Mouse (Mus musculus) small intestine, adult 2 months (tissue): ENCODE results near the gene Wdr25. TPM values are rescaled to one million over a fixed set of nuclear protein-coding genes. Genes with fewer than 3 reads are reported as not detected.
A peak's percentile ranks its signal among the peaks of the same experiment; 100 is the strongest.

ENCODE experiments used
- H3K27ac ChIP-seq: fragments of 200-500 bp; 2 replicates; pipeline ENCODE4 v1.5.1; 2012; ENCODE audit warnings: low read depth, low read length, control low read depth, inconsistent platforms; ENCODE audit not compliant: insufficient read depth
- H3K27me3 ChIP-seq: fragments of 200-500 bp; 2 replicates; pipeline ENCODE4 v1.6.1; 2012; ENCODE audit warnings: mild to moderate bottlenecking, moderate library complexity, low read length, inconsistent platforms; ENCODE audit not compliant: control insufficient read depth, insufficient read depth
- H3K36me3 ChIP-seq: fragments of 200-500 bp; 2 replicates; pipeline ENCODE4 v1.6.1; 2012; ENCODE audit warnings: mild to moderate bottlenecking, low read length, control low read depth, inconsistent platforms; ENCODE audit not compliant: control insufficient read depth, insufficient read depth
- H3K4me1 ChIP-seq: fragments of 200-500 bp; 2 replicates; pipeline ENCODE4 v1.6.1; 2012; ENCODE audit warnings: low read length, inconsistent platforms, mixed read lengths; ENCODE audit not compliant: control insufficient read depth, insufficient read depth, insufficient read length
- H3K4me3 ChIP-seq: fragments of 200-500 bp; 2 replicates; pipeline ENCODE4 v1.5.1; 2012; ENCODE audit warnings: low read depth, mild to moderate bottlenecking, control low read depth, inconsistent platforms, low read length, moderate library complexity
- CTCF ChIP-seq: fragments of 200-500 bp; IDR thresholded peaks from 2 replicates; pipeline ENCODE4 v1.5.1; 2012; ENCODE audit warnings: low read depth, mild to moderate bottlenecking, control low read depth, inconsistent platforms, low read length, moderate library complexity, mixed read lengths; ENCODE audit not compliant: insufficient replicate concordance, insufficient read length; ENCODE audit errors: extremely low read depth
- POLR2A ChIP-seq: fragments of 200-500 bp; IDR thresholded peaks from 2 replicates; pipeline ENCODE4 v1.6.1; 2012; ENCODE audit warnings: low read depth, mild to moderate bottlenecking, control low read depth, inconsistent platforms, low read length, moderate library complexity
- WGBS: fragments of 180-500 bp; shearing (Covaris S2); methylation state at CpG from one replicate; pipeline ENCODE4 v1.1.7; 2018; 5-methylcytosine and 5-hydroxymethylcytosine counted together
- polyA plus RNA-seq: library from polyadenylated mRNA; depleted of rRNA; stranded (reverse); fragments of >200 nt; gene quantifications from 2 replicates; pipeline ENCODE4 v1.2.3, GENCODE M21; 2012

Gene Wdr25
- polyA plus RNA-seq, 1 experiment = 8.8 TPM

DNA sequence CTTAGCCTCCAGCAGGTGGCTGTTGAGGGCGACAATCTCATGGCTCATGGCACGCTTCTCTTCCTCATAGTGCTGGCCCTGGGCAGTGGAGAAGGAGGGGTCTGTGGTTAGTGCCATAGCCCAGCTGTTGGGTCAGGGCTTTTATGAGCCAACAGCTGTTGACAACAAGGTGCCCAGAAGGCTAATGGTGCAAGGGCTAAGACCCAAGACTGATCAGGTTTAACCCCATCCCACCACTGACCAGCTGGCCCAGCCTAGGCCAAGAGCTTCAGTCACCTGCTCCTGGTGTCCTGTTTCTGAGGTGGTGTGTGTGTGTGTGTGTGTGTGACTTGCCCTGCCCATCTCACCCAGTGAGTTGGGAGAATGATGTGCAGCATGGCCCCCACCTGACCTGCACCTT lies 143.6 kb downstream of the Wdr25 start:
- no peaks in the 10 kb centered on the region for H3K4me1 ChIP-seq
- WGBS = 73% methylated on average over 2 of the region's 2 CpGs
- H3K4me3 ChIP-seq = no peak overlapping the region
- no peak overlapping the region for H3K27ac ChIP-seq
- no peaks in the 10 kb centered on the region for H3K27me3 ChIP-seq
- no peaks in the 10 kb centered on the region for H3K36me3 ChIP-seq
- TF ChIP-seq CTCF (no peak), POLR2A (no peak)

DNA sequence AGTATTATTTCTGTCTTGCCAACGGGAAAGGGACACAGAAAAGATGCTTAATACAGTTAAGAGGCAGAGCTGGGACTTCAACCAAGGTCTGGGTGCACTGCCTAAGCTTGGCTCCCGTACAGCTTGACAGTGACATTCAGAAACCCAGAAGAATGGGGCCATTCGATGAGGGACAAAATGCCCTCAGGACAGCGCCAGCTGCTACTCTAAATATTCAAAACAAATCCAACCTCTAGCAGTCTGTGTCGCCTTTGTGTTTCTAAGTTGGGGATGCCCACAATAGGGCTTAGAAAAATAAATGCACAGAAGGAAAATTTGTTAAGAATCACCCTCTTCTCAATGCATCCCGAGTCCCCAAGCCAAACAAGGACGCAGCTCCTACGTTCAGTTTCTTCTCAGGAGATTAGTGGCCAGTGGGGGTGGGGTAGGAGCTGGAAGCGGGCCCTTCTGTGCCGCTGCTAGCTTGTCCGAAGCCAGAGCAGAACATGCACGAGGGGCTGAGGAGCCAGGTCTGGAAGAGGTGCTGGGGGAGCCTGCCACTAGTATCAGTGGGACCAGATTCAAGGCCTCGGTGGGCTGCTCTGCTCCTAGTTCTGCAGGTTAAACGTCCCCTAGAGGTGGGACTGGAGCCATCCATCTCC lies 144.9 kb downstream of the Wdr25 start:
- WGBS = 54% methylated on average over 14 of the region's 14 CpGs
- H3K4me1 ChIP-seq = no peaks in the 10 kb centered on the region

DNA sequence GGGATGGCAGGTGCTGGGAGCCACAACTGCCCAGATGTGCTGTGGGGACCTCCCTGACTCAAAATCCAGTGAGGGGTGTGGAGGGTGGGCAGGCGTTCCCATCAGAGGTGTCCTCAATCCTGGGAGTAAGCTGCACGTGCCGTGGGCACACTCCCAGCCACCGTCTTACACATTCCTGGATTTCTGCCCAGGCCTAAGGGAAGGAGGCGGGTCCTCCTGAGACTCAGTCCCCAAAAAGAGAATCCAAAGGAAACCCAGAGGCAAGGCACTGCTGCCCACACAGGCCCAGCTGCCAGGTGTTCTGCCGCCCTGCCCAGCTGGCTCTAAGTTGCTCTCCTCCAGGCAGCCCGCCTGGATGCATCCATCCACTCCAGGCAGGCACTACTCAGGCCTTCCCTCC lies 145.9 kb downstream of the Wdr25 start:
- 57% methylated on average over 7 of the region's 7 CpGs for WGBS
- Histone ChIP-seq H3K27ac (no peak overlapping the region), H3K27me3 (no peaks in the 10 kb centered on the region), H3K4me3 (no peak overlapping the region), H3K36me3 (no peaks in the 10 kb centered on the region), H3K4me1 (no peaks in the 10 kb centered on the region)
- TF ChIP-seq CTCF (no peak), POLR2A (no peak)

More for the DNA sequence above, 144.9 kb downstream of the Wdr25 start:
- no peak overlapping the region for H3K27ac ChIP-seq
- H3K4me3 ChIP-seq = no peak overlapping the region
- no peaks in the 10 kb centered on the region for H3K36me3 ChIP-seq
- no peaks in the 10 kb centered on the region for H3K27me3 ChIP-seq
- no peak for TF ChIP-seq POLR2A
- no peak for TF ChIP-seq CTCF

DNA sequence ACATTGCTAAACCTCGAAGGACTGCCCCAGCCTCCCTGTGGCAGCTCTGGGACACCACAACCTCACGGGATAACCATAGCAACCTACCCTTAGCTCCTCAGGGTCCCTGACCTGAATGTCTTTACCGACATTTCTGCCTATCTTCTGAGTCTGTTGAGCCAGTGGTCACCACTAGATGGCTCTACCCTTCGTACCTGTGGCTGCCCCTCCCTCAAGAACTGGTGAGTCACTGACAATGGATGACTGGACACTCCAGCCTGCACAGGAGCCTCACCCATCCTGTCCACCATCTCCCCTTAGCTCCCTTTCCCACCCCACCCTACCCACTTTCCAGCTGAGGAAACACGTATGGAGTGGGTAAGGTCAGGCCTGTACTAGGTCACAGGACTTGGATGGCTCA lies 151.1 kb downstream of the Wdr25 start:
- H3K36me3 ChIP-seq = no peaks in the 10 kb centered on the region
- no peak overlapping the region for H3K4me3 ChIP-seq
- H3K4me1 ChIP-seq = no peaks in the 10 kb centered on the region
- TF ChIP-seq POLR2A (no peak), CTCF (peak; percentile 32; the same call in 1 of the 2 replicates)
- 18% methylated on average over 5 of the region's 5 CpGs for WGBS
- no peak overlapping the region for H3K27ac ChIP-seq
- no peaks in the 10 kb centered on the region for H3K27me3 ChIP-seq

DNA sequence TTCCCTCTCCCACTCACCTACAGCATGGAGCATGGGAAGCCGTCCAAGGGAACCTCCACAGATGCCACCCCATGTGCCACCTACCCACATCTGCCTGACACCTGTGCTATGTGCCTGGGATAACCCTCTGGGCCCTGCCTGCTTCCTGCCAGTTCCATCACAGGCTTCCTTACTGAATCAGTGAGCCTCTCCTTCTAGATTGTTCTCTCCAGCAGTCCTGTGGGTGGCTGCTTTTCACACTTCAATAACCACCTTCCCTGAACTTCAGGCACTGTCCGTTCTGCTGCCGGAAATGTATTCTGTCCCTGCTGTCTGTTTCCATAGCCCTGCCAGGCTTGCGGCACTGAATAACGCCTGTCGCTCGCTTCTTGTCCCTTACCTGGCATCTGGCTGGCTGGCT lies 152.2 kb downstream of the Wdr25 start:
- no peak overlapping the region for H3K27ac ChIP-seq
- H3K27me3 ChIP-seq = no peaks in the 10 kb centered on the region
- no peaks in the 10 kb centered on the region for H3K4me1 ChIP-seq
- no peak for TF ChIP-seq CTCF
- TF ChIP-seq POLR2A = no peak
- H3K4me3 ChIP-seq = no peak overlapping the region
- WGBS = 80% methylated on average over 7 of the region's 7 CpGs
- H3K36me3 ChIP-seq = no peaks in the 10 kb centered on the region

DNA sequence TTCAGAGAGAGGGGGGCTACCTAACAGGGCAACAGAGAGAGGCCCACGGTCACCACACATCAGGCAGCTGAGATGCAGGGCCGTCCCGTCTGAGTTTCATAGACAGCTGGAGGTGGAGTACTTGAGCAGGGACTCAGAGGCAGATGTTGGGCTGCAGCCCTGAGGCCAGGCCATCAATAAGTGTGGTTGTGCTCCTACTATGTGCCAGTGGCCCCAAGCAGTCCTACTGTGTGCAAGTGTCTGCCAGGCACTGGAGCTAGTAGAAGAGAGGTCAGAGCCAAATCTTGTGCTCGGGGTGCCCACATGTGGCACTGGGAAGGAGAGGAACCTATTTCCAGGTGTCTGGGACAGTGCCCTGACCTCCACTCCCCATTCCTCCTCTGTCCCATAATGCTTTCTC lies 156.5 kb downstream of the Wdr25 start:
- 72% methylated on average over 4 of the region's 4 CpGs for WGBS

DNA sequence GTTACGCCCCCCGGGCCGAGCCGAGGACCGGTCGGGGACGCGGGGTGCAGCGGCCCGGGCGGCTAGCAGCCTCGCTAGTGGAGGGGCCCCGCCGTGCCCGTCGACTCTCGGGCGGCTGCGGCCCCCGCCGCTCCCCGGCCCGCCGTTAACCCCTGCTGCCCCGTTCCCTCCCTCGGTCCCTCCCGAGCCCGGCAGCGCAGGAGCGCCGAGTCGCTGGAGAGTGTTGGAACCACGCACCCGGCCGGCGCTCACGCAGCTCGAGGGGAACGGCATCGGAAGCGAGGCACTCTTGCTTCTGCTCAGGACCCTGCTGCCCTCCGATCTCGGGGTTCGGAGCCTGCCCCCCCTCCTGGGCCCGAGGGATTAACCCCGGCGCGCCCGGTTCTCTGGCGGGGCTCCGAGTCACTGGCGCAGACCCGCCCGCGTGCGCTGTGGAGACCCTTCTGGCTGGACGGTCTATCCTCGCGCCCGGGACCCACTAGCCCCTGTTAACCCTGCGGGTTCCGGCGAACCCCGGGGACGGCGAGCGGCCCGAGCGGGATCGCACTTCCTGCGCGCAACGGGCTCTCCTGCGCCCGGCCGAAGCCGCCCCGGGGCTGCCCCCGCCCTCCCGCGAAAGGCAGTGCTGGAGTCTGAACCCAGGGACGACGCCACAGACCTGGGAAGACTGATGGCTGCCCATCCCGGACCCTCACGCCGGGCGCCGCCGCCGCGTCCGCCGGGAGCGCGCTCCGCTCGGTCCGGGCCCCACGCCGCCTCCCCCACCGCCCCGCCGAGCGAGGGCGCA lies 159.8 kb downstream of the Wdr25 start:
- 0 out of 2 replicates have a peak, but pooled peaks cover 3% of the 10 kb centered on the region for H3K4me1 ChIP-seq
- WGBS = 2% methylated on average over 105 of the region's 105 CpGs
- TF ChIP-seq POLR2A = no peak
- H3K27ac ChIP-seq = no peak overlapping the region
- H3K4me3 ChIP-seq = peak overlapping the region; percentile 48
- H3K27me3 ChIP-seq = peaks cover 25% of the 10 kb centered on the region
- H3K36me3 ChIP-seq = no peaks in the 10 kb centered on the region

More for the DNA sequence above, 156.5 kb downstream of the Wdr25 start:
- Histone ChIP-seq H3K4me3 (no peak overlapping the region), H3K27ac (no peak overlapping the region), H3K4me1 (0 out of 2 replicates have a peak, but pooled peaks cover 3% of the 10 kb centered on the region), H3K36me3 (no peaks in the 10 kb centered on the region), H3K27me3 (peaks cover 25% of the 10 kb centered on the region)
- TF ChIP-seq POLR2A (no peak), CTCF (no peak)
